Mouse (Mus musculus): ENCODE data around the gene Olfr958.

Olfr958 gene

GRCm38 (mm10) chr9:39553946-39554345 lies at the start of gene Olfr958:
Olfr958 (minus strand) TSS chr9:39554054.
- DNase-seq (ENCODE audit: low read depth, low spot score): no peak

DNA sequence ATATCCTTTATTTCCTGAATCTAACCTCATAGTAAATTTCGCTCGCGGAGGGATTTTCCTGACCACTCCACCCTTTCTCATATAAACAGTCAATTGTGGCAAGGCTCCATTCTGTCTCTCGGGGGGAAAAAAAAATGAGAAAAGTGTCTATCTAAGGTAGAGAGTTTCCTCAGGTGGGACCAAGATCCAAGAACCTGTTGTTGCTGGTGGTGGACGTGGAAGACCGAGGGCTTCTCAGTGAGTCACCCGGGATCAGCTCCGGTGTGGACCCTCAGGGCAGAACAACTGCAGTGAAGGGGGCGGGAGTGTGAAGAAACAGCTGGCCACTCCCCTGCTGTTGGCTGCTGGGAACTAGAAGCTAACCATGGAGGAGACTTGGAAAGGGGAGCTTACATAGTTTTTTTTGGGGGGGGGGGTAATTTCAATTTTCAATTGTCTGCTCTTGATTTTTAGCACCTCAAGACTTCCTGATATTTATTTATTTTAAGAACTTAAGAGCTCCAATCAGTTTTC lies 49.5 kb upstream of the Olfr958 start:
- peak; percentile 53 for DNase-seq (ENCODE audit: low read depth, low spot score)

DNA sequence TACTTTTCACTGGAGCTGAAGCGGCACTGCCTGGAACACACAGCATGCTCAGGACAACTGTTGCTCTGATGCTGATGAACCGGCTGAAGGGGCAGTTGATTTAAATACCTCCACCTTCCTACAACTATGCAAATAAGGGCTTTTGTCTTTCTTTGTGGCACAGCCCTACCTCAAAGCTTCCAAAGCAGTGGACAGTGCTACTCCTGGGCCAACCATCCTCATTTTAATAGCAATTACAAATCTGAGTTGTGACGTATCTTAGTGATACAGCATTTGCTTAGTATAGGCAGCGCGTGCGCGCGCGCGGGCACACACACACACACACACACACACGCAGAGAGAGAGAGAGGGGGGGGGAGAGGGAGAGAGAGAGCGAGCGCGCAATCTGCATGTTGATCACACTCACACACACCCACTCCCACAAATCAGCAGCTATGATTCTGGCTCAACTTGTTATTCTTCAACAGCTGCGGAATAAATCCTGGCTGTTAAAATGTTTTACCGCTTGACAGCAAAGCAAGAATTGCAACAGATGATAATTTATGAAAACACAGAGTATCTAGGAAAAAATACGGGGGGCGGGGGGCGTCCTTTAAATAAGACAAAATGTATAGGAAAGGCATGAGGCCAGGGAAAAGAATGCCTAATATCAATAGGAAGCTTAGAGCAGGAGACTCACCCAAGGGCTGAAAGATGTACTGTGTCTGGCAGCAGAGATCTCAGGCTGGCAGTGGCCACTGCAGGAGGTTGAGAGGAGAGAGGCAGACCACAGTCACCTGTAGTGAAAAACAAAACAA lies 48.9 kb upstream of the Olfr958 start:
- DNase-seq (ENCODE audit: low read depth, low spot score): peak; percentile 34

DNA sequence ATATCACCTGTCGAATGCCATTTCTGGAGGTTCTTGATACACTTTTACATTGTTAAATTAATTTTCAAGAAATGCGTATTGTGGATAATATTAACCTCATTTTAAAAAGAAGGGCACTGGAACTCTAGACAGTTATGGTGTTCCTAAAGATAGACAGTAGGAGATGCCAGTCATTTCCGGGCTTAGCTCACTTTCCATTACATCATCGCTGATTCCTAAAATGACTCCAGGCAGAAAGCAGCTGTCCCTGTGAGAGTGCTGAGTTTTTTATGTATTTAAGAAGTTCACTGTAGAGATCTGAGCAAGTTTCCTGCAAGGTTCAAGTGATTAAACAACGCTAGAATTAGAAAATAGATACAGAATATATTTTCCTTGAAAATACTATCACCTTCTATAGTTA lies 23.2 kb upstream of the Olfr958 start:
- DNase-seq (ENCODE audit: low read depth, low spot score): no peak

GRCm38 (mm10) chr9:39575469-39575868 lies 21.6 kb upstream of the Olfr958 start, which contains the start of gene Olfr959:
Olfr959 (minus strand) TSS chr9:39575569.
- no peak for DNase-seq (ENCODE audit: low read depth, low spot score)

DNA sequence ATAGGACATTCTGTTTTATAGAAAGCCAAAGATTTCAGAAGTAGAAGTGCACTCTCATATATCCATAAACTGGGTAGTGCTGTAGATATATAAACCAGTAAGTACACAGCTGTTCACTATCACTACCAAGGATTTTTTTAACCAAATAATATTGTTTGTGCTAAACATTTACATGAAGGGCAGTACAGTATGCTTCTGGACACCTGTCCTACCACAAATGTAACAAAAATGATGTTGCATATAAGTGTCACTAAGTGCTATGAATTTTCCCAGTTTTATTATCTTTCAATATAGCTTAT lies 4.4 kb upstream of the Olfr958 start:
- DNase-seq (ENCODE audit: low read depth, low spot score): no peak

DNA sequence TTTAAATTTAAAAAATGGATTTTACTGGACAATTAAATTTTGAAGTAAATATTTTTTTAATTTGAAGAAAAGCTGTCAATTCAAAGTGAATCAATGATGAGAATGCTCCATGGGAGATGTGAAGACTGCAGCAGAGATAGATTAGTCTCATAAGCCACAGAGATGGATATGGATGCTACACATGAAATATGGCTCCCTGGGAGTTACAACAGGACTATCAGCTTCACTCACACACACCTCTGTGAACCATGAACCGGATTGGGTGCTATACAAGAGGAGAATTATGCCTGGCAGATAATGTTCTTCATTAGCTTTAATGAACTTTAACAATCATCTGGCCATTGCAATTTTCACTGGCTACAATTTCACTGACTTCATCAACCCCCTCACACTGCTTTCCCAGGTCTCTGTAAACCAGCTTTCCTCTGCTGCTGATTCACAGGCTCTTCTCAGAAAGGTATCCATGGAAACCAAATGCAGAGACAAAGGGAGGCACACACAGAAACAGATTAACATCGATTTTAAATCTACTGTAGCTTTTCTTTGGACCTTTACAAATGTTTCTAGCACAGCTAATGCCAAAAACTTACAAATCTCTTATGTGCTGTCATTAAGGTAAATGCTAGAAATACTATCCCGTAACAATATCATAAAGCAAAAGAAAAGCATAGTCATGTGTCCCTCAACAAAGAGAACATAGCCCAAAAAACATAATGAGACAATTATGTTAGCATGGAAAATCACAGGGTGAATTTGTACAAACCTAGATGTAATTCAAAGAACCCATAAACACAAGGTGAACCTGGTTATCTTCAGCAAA lies 3.9 kb upstream of the Olfr958 start:
- DNase-seq (ENCODE audit: low read depth, low spot score): peak; percentile 17

DNA sequence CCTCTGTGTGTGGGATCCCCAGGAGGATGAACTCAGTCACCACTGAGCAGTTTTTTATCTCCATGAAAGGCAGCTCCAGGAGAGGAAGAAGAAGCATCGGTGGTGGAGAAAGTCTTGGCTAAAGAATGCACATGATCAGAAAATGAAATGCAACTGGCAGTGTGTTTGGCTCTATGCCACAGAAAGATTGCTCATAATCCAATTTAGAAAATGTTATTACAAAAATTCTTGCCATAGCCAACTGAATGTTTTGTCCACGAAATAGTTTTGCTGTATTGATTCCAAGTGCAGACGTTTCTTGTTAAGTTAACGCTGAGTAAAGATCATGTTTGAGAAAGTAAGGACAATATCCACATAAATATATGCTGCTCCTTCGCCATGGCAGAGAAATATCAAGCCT lies 3.0 kb downstream of the Olfr958 start:
- DNase-seq (ENCODE audit: low read depth, low spot score): no peak

- DNase-seq (ENCODE audit: low read depth, low spot score): no peak
These were observed 30.1 kb downstream of the Olfr958 start for GRCm38 (mm10) chr9:39523616-39524285.

- DNase-seq (ENCODE audit: low read depth, low spot score): peak; percentile 49
These were observed 35.3 kb downstream of the Olfr958 start for GRCm38 (mm10) chr9:39518595-39518994.

DNA sequence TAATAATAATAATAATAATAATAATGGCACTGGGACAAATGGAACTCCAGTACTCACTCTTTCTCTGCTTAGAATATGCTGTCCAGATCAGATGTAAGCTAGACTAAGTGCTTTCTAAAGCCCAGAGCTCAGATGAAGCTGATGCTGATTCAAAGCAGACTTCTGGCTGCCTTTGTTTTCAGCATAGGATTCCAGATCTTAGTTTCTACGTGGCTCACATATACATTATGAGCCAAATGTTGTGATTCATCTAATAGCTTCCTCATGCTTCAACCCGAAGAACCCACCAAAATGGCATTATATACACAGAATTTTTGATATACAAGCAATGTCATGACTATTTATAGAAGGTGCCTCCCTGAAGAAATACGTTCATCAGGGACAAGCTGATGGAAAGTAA lies 38.3 kb downstream of the Olfr958 start, which contains the start of gene Olfr957:
Olfr957 (minus strand) TSS at position 279 of the 400 bp plus-strand sequence.
- no peak for DNase-seq (ENCODE audit: low read depth, low spot score)

- DNase-seq (ENCODE audit: low read depth, low spot score): no peak
These were observed 44.4 kb downstream of the Olfr958 start for GRCm38 (mm10) chr9:39509412-39509811.

- DNase-seq (ENCODE audit: low read depth, low spot score): peak; percentile 64
These were observed 44.9 kb downstream of the Olfr958 start for GRCm38 (mm10) chr9:39508998-39509397.

All from mesoderm, embryonic 11.5 days (tissue).